Mouse (Mus musculus): ENCODE measurements around the gene Chchd4.

DNA sequence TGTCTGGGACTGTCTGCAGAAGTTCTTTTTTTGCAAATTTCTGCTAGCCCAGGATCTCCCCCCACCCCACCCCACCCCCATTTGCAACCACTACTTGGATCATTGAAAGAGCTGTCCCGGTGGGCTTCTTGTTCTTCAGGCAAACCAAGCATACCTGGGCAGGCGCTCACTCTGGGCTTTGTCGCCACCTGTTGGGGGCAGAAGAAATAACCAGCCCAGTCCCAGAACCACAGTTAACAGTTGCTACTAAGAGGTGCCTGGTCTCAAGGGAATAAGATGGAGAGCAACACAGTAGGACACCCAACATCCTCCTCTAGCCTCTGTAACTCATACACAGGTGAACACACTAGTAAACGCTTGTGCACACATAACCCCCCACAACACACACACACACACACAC is 58.5 kb downstream of the Chchd4 start:
- TF ChIP-seq POLR2A (IDR thresholded peaks at IDR 0.05; ENCODE audit: insufficient read depth, low read depth, low read length) = no peak
- TF ChIP-seq CTCF (IDR thresholded peaks at IDR 0.05) = peak; percentile 63
- no peak for TF ChIP-seq EP300 (IDR thresholded peaks at IDR 0.05; ENCODE audit: insufficient read depth, low read depth, low read length)
